Mouse (Mus musculus) testis, adult 2 months (tissue): ENCODE data around the gene Pagr1a. TPM values are rescaled to one million over a fixed set of nuclear protein-coding genes. Genes with fewer than 3 reads are reported as not detected.

Source experiments
- H3K27ac ChIP-seq: fragments of 200-500 bp; 2 replicates; pipeline ENCODE4 v1.5.1; 2012; ENCODE audit warnings: low read depth, low read length; ENCODE audit not compliant: control insufficient read depth, insufficient read depth
- H3K27me3 ChIP-seq: fragments of 200-500 bp; 2 replicates; pipeline ENCODE4 v1.6.1; 2012; ENCODE audit warnings: mild to moderate bottlenecking, low read length, moderate library complexity; ENCODE audit not compliant: control insufficient read depth, insufficient read depth
- H3K36me3 ChIP-seq: fragments of 200-500 bp; 2 replicates; pipeline ENCODE4 v1.6.1; 2012; ENCODE audit warnings: mild to moderate bottlenecking, low read length; ENCODE audit not compliant: control insufficient read depth, insufficient read depth
- H3K4me1 ChIP-seq: fragments of 200-500 bp; 2 replicates; pipeline ENCODE4 v1.6.1; 2012; ENCODE audit warnings: low read length; ENCODE audit not compliant: control insufficient read depth, insufficient read depth
- H3K4me3 ChIP-seq: fragments of 200-500 bp; 2 replicates; pipeline ENCODE4 v1.5.1; 2012; ENCODE audit warnings: low read depth, mild to moderate bottlenecking, low read length, moderate library complexity, mixed read lengths; ENCODE audit not compliant: control insufficient read depth
- CTCF ChIP-seq: fragments of 200-500 bp; IDR thresholded peaks from 2 replicates; pipeline ENCODE4 v1.5.1; 2012; ENCODE audit warnings: low read depth, mild to moderate bottlenecking, inconsistent platforms, low read length, moderate library complexity; ENCODE audit not compliant: control insufficient read depth, insufficient read depth, insufficient replicate concordance
- POLR2A ChIP-seq: fragments of 200-500 bp; IDR thresholded peaks from 2 replicates; pipeline ENCODE4 v1.6.1; 2012; ENCODE audit warnings: low read depth, mild to moderate bottlenecking, inconsistent platforms, low read length, moderate library complexity; ENCODE audit not compliant: control insufficient read depth
- polyA plus RNA-seq: library from polyadenylated mRNA; depleted of rRNA; stranded (reverse); fragments of >200 nt; gene quantifications from 2 replicates; pipeline ENCODE4 v1.2.3, GENCODE M21; 2012

Pagr1a gene
- polyA plus RNA-seq, 1 experiment: 1.3 TPM

- TF ChIP-seq POLR2A: no peak
- TF ChIP-seq CTCF: no peak
- no peaks in the 10 kb centered on the region for H3K4me1 ChIP-seq
- H3K27ac ChIP-seq: no peak overlapping the region
- no peaks in the 10 kb centered on the region for H3K36me3 ChIP-seq
- H3K27me3 ChIP-seq: no peaks in the 10 kb centered on the region
- H3K4me3 ChIP-seq: no peak overlapping the region
Measured at GRCm38 (mm10) chr7:126988816-126989215, 28.3 kb downstream of the Pagr1a start.

- Histone ChIP-seq H3K4me3 (no peak overlapping the region), H3K4me1 (no peaks in the 10 kb centered on the region; the same call in 1 of the 2 replicates)
- TF ChIP-seq CTCF (peak; percentile 42; the same call in 1 of the 2 replicates), POLR2A (no peak)
Measured at GRCm38 (mm10) chr7:126986319-126986718, 30.8 kb downstream of the Pagr1a start.

GRCm38 (mm10) chr7:126984667-126985444, 32.3 kb downstream of the Pagr1a start:
- H3K27me3 ChIP-seq: no peaks in the 10 kb centered on the region
- H3K4me3 ChIP-seq: no peak overlapping the region
- TF ChIP-seq POLR2A: no peak
- TF ChIP-seq CTCF: no peak
- no peaks in the 10 kb centered on the region for H3K36me3 ChIP-seq
- H3K27ac ChIP-seq: no peak overlapping the region
- H3K4me1 ChIP-seq: no peaks in the 10 kb centered on the region; the same call in 1 of the 2 replicates

More at GRCm38 (mm10) chr7:126986319-126986718, 30.8 kb downstream of the Pagr1a start:
- Histone ChIP-seq H3K27ac (no peak overlapping the region), H3K27me3 (no peaks in the 10 kb centered on the region), H3K36me3 (no peaks in the 10 kb centered on the region)

- TF ChIP-seq CTCF (no peak), POLR2A (no peak)
- Histone ChIP-seq H3K4me3 (no peak overlapping the region), H3K36me3 (no peaks in the 10 kb centered on the region), H3K27me3 (no peaks in the 10 kb centered on the region), H3K27ac (no peak overlapping the region), H3K4me1 (no peaks in the 10 kb centered on the region; the same call in 1 of the 2 replicates)
Measured at GRCm38 (mm10) chr7:126983113-126983512, 34.0 kb downstream of the Pagr1a start.

GRCm38 (mm10) chr7:126982054-126982453, 35.1 kb downstream of the Pagr1a start:
- no peak for TF ChIP-seq CTCF
- no peak for TF ChIP-seq POLR2A
- no peaks in the 10 kb centered on the region; the same call in none of the 2 replicates for H3K4me1 ChIP-seq
- no peaks in the 10 kb centered on the region for H3K36me3 ChIP-seq
- H3K4me3 ChIP-seq: no peak overlapping the region
- no peaks in the 10 kb centered on the region for H3K27me3 ChIP-seq
- no peak overlapping the region for H3K27ac ChIP-seq

GRCm38 (mm10) chr7:126981601-126982000, 35.6 kb downstream of the Pagr1a start:
- Histone ChIP-seq H3K27me3 (no peaks in the 10 kb centered on the region), H3K36me3 (no peaks in the 10 kb centered on the region), H3K27ac (no peak overlapping the region), H3K4me1 (peaks cover 3% of the 10 kb centered on the region), H3K4me3 (no peak overlapping the region)
- no peak for TF ChIP-seq CTCF
- TF ChIP-seq POLR2A: no peak

- no peak overlapping the region for H3K27ac ChIP-seq
- TF ChIP-seq POLR2A (no peak), CTCF (no peak)
Measured at GRCm38 (mm10) chr7:126978841-126979240, 38.3 kb downstream of the Pagr1a start.

More at GRCm38 (mm10) chr7:126978841-126979240, 38.3 kb downstream of the Pagr1a start:
- peaks cover 11% of the 10 kb centered on the region for H3K4me1 ChIP-seq
- peak overlapping the region; percentile 2 for H3K4me3 ChIP-seq
- no peaks in the 10 kb centered on the region for H3K27me3 ChIP-seq
- H3K36me3 ChIP-seq: no peaks in the 10 kb centered on the region
